Mouse (Mus musculus) bone marrow macrophage, adult 2 months (primary cell): Measurements from ENCODE around the gene Ngfr.

ENCODE experiments used
- CTCF ChIP-seq: IDR thresholded peaks from 2 replicates; pipeline ENCODE4 v1.5.1; 2012; ENCODE audit warnings: low read depth, mild to moderate bottlenecking, low read length, moderate library complexity
- POLR2A ChIP-seq: IDR thresholded peaks from 2 replicates; pipeline ENCODE4 v1.6.1; 2012; ENCODE audit warnings: mild to moderate bottlenecking, low read depth, low read length, borderline replicate concordance

DNA sequence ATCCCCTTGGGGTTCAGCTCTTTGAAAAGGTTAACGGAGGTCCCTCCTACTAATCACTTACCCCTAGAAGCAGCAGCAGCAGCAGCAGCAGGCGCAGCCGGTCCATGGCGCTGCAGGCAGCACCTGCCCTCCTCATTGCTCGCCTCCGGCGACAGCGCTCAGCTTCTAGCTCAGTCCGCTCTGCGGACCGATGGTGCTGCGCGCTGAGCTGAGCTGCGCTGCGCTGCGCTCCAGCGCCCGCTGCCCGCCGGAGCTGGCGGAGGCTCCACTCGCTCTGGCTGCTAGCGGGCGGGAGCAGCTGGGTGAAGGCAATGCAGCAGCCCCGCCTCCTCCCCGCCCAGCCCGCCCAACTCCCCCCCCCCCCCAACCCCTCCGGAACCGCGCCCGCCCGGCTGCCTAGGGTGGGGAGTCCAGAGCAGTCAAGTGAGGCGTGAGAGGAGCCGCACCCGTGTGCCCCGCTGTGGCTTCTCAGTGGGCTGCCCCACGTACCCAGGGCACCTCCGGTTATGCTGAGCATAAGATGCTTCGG, at the start of gene Ngfr:
- TF ChIP-seq POLR2A = no peak
- no peak for TF ChIP-seq CTCF
